Mouse (Mus musculus) urinary bladder, postnatal 25 days (tissue): Measurements from ENCODE around the gene Gm4312.
"Not testable (repeated sequence)": the region's sequence is repeated elsewhere in the genome, so short reads cannot be mapped to it uniquely, and the experiment has no call there.

Experiments used
- DNase-seq: peaks from one replicate; pipeline ENCODE4 v3.0.0; 2022; ENCODE audit warnings: low spot score

Gm4312 gene

GRCm38 (mm10) chr10:100382460-100382859, at the start of gene Gm4312:
Gene Gm4312, minus strand, starts transcription at chr10:100382560.
- not testable (repeated sequence) for DNase-seq

DNA sequence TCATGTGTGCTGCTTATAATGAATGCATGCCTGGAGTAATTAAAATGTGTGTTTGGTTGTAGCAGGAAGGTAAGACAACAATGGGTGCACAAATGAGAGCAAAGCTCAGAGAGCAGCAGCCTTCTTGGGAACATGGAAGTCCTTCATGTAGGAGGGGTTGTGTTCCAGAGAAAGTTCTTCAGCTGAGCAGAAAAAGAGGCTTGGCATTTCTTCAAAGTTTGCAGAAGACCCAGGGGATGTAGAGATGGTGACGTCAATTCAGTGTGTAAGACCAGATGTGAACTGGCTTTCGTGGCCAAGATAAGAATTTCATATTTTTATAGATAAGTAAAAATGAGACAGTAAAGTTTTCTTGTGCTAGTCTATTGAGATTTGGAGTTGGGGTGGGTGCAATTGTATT, 45.2 kb upstream of the Gm4312 start:
- DNase-seq = no peak

DNA sequence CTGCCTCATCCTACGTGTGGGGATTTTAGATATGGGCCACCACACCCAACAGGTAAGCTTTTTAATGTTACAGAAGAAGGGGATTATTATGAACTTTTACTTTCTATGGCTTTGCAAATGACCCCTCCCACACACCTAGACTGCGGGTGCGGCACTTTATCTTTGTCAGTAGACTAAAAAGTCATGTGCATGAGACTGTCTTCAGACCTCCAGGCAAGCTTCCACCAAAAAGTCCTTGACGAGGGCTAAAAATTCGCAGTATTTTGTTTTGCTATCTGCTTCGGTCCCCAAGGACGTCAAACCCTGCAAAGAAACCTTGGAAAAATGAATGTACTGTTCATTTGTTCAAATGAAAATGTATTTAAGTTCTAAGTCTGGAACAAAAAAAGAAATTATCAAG, 33.2 kb upstream of the Gm4312 start:
- DNase-seq = no peak

DNA sequence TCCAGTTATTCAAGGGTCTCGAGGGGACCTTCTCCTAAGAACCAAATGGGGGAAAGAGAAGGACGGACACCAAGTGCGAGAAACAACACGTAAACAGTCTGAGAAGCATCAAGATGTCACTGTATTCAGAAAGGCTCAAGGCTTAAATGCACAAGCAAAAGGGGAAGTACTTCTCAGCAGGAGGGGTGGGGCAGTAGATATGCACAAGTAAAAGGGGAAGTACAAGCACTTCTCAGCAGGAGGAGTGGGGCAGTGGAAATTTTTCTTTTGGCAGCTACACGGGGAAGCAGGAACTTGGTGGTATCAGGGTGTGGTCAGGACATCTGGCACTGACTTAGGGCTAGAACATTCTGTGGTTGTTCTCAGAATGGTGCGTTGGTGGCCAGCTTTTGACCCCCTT, 19.9 kb upstream of the Gm4312 start:
- DNase-seq = not testable (repeated sequence)

- not testable (repeated sequence) for DNase-seq
These were observed 21.3 kb downstream of the Gm4312 start, which contains the start of gene Gm4307 for GRCm38 (mm10) chr10:100361038-100361437. Gene Gm4307, plus strand, starts transcription at chr10:100361338.

DNA sequence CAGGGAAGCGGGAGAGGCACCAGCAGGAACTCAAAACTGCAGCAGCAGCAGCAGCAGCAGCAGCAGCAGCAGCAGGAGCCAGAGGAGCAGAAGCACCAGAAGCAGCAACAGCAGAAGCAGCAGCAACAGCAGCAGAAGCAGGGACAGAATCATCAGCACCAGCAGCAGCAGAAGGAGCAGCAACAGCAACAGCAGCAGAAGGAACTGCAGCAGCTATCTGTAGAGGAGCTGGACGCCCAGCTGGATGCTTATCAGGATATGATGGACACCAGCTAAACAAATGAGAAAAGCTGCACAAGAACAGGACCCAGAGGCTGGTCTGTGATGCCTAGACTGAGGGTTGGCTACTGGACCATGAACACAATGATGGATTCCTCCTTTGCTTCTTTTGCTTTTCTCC, 25.5 kb downstream of the Gm4312 start:
- DNase-seq = peak; percentile 7

GRCm38 (mm10) chr10:100350793-100351192, 31.6 kb downstream of the Gm4312 start, which contains the start of gene Gm4305:
Gene Gm4305, plus strand, starts transcription at chr10:100351093.
- DNase-seq = not testable (repeated sequence)

GRCm38 (mm10) chr10:100345672-100346071, 36.7 kb downstream of the Gm4312 start, which contains the start of gene Gm4303:
Gene Gm4303, plus strand, starts transcription at chr10:100345972.
- DNase-seq = not testable (repeated sequence)

DNA sequence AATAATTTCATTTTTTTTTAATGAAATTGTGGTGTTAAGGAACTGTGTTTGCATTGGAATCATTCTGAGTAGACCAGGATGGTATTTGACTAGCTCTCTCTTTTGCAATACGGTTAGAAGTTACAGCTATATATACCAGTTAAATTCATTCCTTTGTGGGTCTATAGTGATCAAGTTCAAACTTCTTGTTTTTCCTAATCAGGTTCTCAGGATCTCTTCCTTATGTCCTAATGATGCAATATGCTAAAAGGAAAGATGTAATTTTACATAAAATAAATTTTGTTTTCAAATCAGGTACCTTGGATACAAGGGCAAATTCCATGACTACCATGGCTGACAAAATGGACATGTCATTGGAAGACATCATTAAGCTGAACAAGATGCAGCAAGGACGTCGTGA, 41.8 kb downstream of the Gm4312 start, which contains the start of gene Gm4302:
Gene Gm4302, plus strand, starts transcription at position 301 of the 400 bp plus-strand sequence.
- DNase-seq = not testable (repeated sequence)

- not testable (repeated sequence) for DNase-seq
These were observed 47.0 kb downstream of the Gm4312 start, which contains the start of gene Gm4301 for GRCm38 (mm10) chr10:100335376-100335775. Gene Gm4301, plus strand, starts transcription at chr10:100335676.
